Mouse (Mus musculus): ENCODE data around the gene Osbpl3.

The Osbpl3 gene

DNA sequence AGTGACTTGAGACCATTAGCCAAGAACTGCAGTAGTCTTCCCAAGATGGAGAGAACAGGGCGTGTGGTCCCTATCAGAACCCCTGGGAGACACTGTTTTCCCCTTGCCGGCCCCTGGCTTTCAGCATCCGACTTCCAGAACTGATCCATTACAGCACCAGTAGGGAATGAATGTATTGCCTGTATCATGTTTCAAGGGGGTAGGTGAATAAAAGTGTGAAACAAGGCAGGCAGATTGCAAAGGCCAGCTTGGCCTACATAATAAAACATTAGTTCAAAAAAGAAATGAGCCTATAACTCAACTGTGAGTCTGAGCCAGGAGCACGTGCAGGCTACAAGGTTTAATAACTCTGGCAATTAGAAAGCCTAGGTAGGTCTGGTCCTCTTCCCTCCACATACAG lies 52.5 kb downstream of the Osbpl3 start:
- DNase-seq (ENCODE audit: low read depth, low spot score): no peak

DNA sequence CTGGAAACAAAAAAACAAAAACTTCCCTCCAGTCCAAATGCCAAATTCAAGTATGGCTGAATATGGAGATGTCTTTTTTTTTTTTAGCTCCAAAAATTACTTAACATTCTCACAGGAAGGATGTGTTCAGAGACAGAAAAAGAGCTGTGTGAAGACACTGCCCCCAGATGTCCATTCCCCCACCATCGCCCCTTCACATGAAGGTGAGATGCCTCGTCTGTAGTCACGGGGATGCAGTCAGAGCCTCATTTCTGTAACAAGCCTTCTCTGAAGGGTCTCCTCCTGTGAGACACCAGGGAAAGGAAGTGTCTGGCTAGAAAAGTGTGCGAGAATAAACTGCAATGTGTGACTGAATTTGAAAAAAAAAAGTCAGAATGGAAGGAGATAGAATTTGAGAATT lies 53.1 kb downstream of the Osbpl3 start:
- DNase-seq (ENCODE audit: low read depth, low spot score): no peak

DNA sequence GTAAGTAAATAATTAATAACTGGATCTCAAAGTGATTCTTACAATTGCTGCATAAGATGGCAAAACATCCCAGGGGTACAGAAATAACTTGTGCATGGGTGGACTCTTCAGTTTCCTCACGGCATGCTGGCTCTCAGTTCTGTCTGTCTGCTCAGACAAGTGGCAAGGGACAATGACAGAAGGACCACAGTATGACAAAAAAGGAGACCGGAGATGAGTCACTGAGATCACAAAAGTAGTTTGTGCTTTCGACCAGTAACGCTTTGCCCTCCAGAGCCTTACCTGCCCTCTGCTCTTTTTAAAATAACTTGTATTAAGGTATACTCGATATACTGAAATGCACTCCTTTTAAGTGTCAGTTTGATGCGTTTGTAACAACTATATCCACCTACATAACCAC lies 55.8 kb downstream of the Osbpl3 start:
- DNase-seq (ENCODE audit: low read depth, low spot score): no peak

DNA sequence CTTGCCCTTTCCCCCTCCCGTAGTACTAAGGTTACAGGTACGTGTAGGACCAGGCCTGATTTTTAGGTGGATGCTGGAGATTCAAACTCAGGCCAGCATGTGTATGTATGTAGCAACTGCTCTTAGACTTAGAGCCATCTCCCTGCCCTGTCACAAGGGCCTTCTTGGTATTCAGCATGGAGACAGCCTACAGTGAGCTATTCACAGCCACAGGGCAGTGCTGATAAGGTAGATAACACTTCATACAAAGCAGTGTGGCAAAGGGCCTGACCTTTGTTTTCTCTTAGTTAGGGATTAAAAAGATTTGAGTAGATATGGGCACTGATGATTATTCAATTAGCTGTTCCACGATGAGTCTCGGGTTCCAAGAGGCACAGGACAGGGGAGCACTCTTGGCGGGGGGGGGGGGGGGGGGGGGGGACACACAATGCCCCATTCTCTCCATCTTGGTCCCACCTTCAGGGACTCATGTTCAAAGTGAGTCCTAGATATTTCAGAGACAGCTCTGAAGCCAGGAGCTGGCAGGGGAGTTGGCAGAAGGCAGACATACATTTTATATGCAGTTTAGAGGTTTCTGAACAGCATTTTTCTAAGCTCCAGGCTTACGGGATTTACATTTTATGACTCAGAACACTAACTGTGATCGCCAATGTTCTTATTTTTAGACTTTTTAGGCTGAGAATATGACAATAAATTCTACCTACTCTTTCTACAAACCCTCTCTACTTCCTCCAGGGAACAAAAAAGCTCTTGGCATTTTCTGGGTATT lies 56.4 kb downstream of the Osbpl3 start:
- no peak for DNase-seq (ENCODE audit: low read depth, low spot score)

DNA sequence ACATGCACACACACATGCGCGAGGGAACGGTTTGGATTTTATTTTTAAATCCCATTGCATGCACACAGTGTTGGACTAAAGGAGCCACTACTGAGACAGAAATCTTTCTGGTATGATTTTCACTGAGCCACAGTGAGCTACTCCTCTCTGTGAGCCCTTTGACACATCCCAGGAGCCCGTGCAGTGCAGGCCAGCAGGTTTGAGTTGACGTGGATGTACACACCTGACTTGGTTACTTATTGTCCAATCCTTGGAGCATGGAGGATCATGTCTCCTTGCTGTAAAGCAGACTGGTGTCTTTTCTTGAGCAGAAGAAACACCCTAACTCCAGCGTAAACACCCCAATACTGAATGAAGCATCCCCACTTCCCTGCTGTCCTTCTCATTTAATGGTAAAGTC lies 57.7 kb downstream of the Osbpl3 start:
- DNase-seq (ENCODE audit: low read depth, low spot score): no peak

DNA sequence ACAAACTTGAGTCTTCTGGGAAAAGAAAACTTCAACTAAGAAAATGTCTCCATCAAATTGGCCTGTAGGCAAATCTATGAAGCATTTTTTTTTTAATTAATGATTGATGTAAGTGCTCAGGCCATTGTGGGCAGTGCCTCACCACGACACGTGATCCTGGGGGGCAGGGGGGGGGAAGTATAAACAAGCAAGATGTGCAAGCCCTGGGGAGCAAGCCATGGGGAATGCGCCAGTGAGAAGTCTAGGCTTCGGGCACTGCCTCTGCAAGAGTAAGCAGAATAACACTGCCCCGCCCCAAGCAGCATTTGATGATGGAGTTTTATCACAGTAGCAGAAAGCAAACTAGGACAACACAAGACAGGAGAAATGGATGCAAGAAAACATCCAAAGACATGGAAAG lies 58.9 kb downstream of the Osbpl3 start:
- DNase-seq (ENCODE audit: low read depth, low spot score): no peak

DNA sequence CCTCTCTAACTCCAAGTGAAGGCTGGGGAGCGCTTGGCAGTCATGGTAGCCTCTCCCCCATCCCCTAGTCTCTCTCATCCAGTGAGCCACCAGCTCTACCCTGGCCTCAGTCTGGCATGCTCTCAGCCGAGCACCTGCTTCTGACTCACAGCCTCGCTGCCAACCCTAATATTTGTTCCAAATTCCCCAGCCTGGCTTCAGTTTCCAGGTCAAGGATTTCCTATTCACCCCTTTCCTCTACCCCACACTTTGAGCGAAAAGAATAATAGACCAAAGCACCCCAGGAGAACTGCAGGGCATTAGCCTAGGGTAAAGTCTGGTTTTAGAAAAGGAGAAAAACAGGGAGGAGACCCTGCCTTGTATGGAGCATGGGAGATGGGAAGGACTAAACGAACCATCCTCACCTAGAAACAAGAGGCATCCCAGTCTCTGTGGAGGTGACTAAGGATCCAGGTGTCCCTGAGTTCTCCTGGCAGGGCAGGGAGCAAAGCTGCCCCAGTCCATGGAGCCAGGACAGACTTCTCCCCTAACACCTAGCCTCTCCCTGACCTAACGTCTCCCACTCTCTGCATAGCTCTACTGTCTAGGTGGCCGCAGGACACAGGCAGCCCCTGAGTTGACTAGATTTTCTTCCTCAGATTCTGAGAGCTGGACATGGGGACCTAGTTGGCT lies 60.2 kb downstream of the Osbpl3 start:
- no peak for DNase-seq (ENCODE audit: low read depth, low spot score)

DNA sequence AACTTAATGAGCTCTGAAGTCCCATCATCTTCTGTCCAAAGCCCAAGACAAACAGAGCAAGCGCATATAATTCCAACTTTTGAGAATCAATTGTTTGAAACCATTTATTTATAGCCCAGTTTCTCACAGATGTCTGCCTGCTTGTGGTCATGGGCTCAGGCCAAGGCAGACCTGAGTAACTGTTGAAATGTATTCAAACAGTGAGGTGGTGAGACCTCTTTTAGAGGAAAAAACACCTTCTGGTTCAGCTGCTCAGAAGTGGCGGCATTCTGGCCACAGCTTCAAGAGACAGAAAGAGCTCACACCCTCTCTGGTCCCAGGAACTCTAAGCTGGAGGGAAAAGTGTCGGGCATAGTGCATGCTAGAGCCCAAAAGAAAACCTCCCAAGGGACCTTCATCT lies 61.6 kb downstream of the Osbpl3 start:
- DNase-seq (ENCODE audit: low read depth, low spot score): no peak

DNA sequence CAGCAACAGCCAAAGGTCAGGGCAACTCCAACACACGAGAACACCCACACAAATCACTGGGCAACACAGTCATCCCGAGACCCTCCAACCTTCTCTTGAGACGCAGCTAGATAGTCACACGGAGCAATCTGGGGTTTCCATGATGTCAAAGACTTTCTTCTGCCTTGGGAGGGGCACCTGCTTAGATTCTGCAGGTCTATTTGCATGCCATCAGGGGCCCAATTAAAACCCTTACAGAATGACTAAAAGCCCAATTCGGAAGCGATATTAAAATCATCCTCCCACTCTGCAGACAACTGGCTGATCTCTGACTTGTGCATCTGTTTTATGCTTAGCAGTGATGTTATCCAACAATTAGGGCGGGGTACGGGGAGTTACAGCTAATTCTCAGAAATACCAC lies 62.0 kb downstream of the Osbpl3 start:
- DNase-seq (ENCODE audit: low read depth, low spot score): no peak

DNA sequence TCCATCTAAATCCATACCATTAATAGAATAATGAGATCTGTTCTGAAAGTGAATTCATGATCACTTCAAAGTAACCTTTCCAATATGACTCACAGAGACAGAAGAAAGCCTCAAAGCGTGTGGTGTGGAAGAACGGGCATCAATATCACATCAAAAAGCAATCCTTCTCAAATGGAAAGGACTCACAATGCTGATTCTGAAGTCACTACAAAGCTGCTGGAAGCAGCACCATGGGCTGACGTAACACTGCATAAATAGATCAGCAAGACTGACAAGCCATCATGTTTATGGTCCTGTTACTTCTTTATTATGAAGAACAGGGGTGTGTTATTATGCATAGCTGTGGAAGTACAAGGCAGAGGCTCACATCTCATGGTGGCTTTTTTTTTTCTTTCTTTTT lies 64.0 kb downstream of the Osbpl3 start:
- DNase-seq (ENCODE audit: low read depth, low spot score): no peak

DNA sequence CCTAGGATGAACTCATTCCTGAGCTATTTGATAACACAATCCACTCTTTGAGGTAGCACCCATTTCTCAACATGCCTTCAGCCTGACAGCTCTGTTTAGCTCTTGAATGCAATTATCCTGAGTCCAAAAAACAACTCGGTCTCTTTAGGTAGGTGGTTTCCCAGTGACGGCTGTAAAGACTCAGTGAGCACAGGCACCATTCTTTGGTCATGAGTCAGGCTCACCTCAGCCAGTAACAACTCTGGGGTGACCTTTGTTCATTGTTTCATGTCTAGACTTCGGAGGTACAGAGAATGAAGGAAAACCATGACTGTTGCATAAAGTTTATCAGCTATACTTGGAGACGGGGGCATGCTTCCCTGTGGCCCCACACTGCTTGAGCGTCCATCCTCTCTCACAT lies 65.7 kb downstream of the Osbpl3 start:
- no peak for DNase-seq (ENCODE audit: low read depth, low spot score)

DNA sequence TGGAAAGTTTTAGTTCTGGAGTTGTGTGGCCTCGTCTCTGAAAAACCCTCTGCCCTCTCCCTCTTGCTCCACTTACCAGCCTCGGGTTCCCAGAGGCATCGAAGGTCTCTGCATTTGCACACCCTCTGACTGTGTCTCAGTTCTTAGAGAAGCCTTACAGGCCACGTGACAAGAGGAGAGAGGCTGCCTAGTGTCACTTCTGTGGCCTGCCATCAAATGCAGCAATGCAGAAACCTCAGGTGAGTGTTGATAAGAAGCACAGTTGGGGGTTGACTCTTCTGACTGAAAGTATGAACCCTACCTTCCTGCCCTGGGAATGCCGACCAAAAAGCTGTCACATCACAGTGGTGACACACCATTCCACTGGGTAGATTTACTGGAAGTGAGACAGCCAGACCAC lies 68.4 kb downstream of the Osbpl3 start:
- no peak for DNase-seq (ENCODE audit: low read depth, low spot score)

DNA sequence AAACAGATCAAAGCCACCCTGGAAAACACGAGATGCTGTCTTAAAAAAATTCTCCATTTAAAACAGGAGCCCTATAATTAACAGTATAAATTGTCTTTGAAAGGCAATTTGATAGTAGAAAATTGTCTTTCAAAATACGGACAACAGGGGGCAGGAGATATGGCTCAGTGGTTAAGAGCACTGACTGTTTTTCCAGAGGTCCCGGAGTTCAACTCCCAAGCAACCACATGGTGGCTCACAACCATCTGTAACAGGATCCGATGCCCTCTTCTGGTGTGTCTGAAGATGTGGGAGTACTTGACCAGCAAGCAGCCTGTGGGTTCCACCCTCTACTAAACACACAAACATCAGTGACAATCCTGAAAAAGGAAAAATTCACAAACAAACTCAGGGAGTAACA lies 69.5 kb downstream of the Osbpl3 start:
- no peak for DNase-seq (ENCODE audit: low read depth, low spot score)

DNA sequence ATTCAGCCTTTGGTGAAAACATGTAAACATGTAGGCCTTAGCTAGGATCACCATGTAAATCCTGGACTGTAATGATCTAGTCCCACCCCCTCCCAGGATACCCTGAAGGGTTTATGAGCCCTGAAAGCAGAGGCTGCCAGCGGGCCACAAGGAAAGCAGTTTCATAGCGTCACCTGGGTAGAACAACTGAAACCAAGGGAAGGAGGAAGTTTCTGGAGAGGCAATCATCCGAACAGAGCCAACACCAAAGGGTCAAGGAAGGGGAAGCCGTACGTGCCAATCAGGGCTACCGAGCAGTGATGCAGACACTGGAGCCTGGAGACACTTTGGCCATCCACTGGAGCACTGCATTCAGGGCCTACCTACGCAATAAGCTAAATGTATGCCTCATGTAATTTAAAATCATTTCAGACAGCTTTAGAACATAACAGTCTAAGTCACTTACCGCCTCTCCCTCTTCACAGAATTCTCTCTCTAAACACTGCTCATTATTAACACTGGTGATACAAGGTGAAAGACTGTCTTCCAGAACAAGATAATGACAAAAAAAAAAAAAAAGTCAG lies 70.5 kb downstream of the Osbpl3 start:
- no peak for DNase-seq (ENCODE audit: low read depth, low spot score)

DNA sequence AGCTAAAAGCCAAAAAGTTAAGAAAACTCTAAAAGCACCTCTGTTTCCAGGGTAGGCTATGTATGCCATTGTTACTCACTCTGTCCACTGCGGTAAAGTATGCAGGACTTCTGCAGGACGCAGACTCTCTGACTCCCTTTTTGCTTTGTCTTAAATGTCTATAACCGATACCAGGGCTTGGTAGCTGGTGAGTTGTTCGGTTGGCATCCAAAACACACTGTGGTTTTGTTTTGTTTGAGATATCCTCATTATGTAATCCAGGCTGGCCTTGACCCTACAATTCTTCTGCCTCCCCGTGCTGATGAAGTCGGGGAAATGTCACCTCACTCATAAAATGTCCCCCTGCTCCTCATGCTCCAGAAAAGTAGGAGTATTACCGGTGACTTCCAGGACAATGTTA lies 73.3 kb downstream of the Osbpl3 start:
- DNase-seq (ENCODE audit: low read depth, low spot score): no peak

DNA sequence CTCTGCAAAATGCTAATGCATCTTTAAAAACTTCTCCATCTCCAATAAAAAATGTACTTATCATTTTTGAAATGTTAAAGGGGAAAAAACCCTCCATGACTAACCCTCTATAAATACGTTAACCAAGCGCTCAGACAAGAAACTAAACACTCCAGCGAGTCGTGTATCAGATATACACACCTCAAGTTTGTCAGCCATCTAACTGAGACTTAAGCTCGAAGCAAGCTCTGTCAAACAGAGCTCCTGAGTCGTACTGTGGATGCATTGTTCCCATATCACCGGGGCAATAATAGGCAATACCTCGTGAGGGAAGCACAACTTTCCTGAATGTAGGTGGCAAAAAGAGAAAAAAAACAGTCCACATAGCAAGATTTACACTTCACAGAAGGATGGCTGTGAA lies 73.8 kb downstream of the Osbpl3 start:
- DNase-seq (ENCODE audit: low read depth, low spot score): no peak

DNA sequence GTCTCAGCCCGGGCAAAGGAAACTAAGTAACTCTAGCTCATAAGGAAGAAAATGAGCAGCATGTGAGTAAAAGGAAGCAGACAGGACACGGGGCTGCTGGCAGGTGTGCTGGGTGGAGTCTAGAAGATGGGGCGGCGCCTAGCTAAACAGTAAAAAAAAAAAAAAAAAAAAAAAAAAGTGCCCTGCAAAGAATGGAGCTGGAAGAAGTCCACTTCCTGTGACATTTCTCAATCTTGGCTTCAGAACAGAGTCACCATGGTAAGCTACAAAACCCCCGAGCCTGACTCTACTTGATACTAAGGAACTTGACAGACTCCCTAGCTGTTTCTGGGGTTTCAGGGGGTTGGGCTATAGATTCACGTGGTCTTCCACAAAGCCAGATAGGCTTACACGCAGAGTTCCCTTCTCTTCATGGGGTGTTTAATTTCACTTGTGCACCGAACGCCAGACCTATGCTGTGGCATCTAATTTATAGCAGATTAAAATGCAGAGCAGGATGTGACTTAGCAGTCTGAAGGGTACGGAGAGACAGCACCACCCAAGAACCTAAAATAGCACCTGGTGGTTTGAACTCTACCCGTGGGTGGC lies 74.4 kb downstream of the Osbpl3 start:
- no peak for DNase-seq (ENCODE audit: low read depth, low spot score)

DNA sequence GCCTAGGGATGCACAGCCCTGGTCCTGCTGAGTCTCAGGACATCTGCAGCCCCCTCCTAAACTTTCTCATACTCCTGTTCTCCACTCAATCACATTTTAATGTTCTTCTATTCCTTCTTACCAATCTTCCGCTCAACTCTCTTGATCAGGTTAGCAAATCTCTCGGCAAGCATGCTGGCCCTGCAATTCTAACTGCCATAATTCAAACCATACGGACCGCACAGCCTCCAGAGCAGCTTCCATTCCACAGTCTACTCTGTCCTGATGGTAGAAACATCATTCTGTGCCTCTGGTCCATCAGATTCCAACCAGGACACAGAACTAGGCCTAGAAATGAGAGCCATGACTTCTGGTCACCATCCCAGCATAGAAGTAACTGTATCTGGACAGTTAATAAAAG lies 76.3 kb downstream of the Osbpl3 start:
- DNase-seq (ENCODE audit: low read depth, low spot score): no peak

DNA sequence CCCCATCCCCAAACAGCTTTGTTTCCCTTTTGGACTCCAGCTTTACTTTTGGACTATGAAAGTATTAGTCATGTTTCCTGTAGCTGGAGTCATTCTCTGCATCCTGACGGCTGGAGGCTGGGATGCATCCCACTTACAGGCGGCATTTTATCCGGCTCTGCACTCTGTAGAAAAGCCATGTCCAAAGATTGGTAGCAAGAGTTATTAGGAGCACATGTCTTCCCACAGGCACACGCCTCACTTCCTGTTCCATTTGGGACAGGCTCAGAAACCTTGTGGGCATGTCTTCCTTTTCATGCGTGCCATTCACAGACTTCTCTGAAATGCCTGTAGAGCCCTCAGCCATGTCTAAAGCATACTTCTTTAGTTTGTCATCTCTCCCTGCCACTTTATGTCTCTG lies 76.9 kb downstream of the Osbpl3 start:
- DNase-seq (ENCODE audit: low read depth, low spot score): no peak

DNA sequence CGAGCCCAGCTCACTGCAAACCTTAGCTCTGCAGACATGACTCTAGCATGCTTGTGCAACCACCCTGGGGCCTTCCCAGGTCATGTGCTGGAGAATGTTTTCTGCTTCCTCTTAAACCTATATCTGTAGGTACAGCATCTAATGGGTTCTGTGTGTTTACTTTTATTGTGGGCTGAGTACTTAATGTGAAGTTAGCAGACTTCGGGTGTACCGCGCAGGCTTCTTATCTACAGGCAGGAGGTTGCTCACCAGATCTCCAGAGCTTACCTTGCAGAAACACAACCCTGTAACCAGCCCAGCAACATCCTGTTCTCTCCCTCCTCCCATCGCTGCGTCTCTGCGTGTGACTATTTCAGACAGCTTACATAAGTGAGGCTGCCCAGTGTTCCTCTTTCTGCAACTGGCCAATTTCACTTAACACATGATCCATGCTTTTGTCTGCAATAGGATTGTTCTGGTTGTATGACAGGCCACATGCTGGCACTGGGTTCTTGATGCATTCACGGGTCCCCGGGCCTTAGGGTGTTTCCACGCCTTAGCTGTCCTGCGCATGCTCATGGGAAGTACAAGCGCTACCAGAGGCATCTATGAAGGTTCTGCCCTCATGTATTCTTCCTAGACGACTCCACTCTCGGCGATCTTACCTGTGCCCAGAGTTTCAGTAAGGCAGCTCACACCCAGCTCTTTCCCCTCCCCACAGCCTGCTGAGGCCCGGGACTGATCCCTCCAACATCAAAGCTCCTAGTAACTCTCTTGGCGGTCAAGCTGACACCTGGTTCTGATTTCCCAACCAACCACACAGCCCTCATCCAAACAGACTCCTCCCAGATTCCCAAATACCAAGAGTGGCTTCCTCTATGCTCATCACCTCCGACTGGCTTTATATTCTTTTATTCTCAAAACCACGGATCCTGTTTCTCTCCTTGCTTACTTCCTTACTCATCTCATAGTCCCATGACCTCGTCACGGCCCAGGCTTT lies 78.0 kb downstream of the Osbpl3 start:
- no peak for DNase-seq (ENCODE audit: low read depth, low spot score)

DNA sequence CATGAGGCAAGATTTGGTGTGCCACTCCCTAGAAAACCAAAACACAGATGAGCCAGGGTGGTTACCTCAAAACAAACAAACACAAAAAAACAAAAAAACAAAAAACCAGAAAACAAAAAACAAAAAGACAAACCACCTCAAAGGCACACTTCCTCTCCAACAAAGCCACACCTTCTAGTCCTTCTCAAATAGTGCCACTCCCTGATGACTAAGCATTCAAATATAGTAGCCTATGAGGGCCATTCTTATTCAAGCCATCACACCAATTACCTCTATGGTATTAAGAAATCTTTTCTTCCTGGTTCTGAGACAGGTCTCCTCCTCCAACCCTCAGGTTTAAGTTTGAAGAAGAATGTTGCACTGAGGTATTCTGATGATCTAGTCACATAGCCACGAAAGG lies 79.3 kb downstream of the Osbpl3 start:
- no peak for DNase-seq (ENCODE audit: low read depth, low spot score)

All from brain, embryonic 18.5 days (tissue).